Mouse (Mus musculus): ENCODE results near the gene Grifin.
A peak's percentile ranks its signal among the peaks of the same experiment; 100 is the strongest.

Grifin gene

GRCm38 (mm10) chr5:140589082-140589774, 24.4 kb upstream of the Grifin start:
- no peak for DNase-seq

GRCm38 (mm10) chr5:140583732-140584368, 19.0 kb upstream of the Grifin start:
- peak in 1 of 2 experiments; percentile 30 for DNase-seq

- peak in 1 of 2 experiments; percentile 25 for DNase-seq
Measured at GRCm38 (mm10) chr5:140582995-140583731, 18.3 kb upstream of the Grifin start.

GRCm38 (mm10) chr5:140581569-140581968, 16.7 kb upstream of the Grifin start:
- peak; percentile 78 to 85 for DNase-seq

- peak in 1 of 2 experiments; percentile 61 for DNase-seq
Measured at GRCm38 (mm10) chr5:140579771-140580170, 14.9 kb upstream of the Grifin start.

- no peak for DNase-seq
Measured at GRCm38 (mm10) chr5:140579221-140579620, 14.3 kb upstream of the Grifin start.

- DNase-seq = peak in 1 of 2 experiments; percentile 54
Measured at GRCm38 (mm10) chr5:140575381-140575866, 10.6 kb upstream of the Grifin start.

GRCm38 (mm10) chr5:140572611-140573010, 7.7 kb upstream of the Grifin start:
- peak in 1 of 2 experiments; percentile 56 for DNase-seq

GRCm38 (mm10) chr5:140571673-140572072, 6.8 kb upstream of the Grifin start:
- peak; percentile 45 to 64 for DNase-seq

- DNase-seq = peak in 1 of 2 experiments; percentile 17
Measured at GRCm38 (mm10) chr5:140571201-140571600, 6.3 kb upstream of the Grifin start.

GRCm38 (mm10) chr5:140570223-140570870, 5.5 kb upstream of the Grifin start:
- DNase-seq = no peak

- no peak for DNase-seq
Measured at GRCm38 (mm10) chr5:140569032-140569595, 4.2 kb upstream of the Grifin start.

- peak; percentile 77 to 81 for DNase-seq
Measured at GRCm38 (mm10) chr5:140568321-140568970, 3.6 kb upstream of the Grifin start.

GRCm38 (mm10) chr5:140567751-140568150, 2.9 kb upstream of the Grifin start:
- DNase-seq = no peak

- peak; percentile 85 to 91 for DNase-seq
Measured at GRCm38 (mm10) chr5:140567321-140567720, 2.5 kb upstream of the Grifin start.

- no peak for DNase-seq
Measured at GRCm38 (mm10) chr5:140566271-140566670, 1.4 kb upstream of the Grifin start.

GRCm38 (mm10) chr5:140565856-140566255, 985 bp upstream of the Grifin start:
- peak; percentile 76 to 83 for DNase-seq

- DNase-seq = peak; percentile 83 to 87
Measured at GRCm38 (mm10) chr5:140565451-140565850, 580 bp upstream of the Grifin start.

- DNase-seq = no peak
Measured at GRCm38 (mm10) chr5:140562601-140563000, 2.3 kb downstream of the Grifin start.

- DNase-seq = no peak
Measured at GRCm38 (mm10) chr5:140556859-140557258, 8.0 kb downstream of the Grifin start.

GRCm38 (mm10) chr5:140553719-140554118, 11.2 kb downstream of the Grifin start:
- DNase-seq = no peak

All from kidney, postnatal 4 days (tissue).